Mouse (Mus musculus) liver, postnatal 0 days (tissue): Measurements from ENCODE around the gene Cstad.

Source experiments
- CTCF ChIP-seq: sonication (generic); IDR thresholded peaks from 2 replicates; pipeline ENCODE4 v1.5.1; 2016; ENCODE audit warnings: antibody characterized with exemption, low read depth
- EP300 ChIP-seq: IDR thresholded peaks from 2 replicates; pipeline ENCODE4 v1.6.1; 2016; ENCODE audit warnings: antibody characterized with exemption, low read depth, mild to moderate bottlenecking

GRCm38 (mm10) chr2:30600291-30600690, 5.5 kb downstream of the Cstad start:
- TF ChIP-seq CTCF (no peak), EP300 (no peak)
